Mouse (Mus musculus) thymus, postnatal 4 days (tissue): ENCODE data around the gene Dennd4c.

ENCODE experiments used
- DNase-seq: peaks from one replicate; pipeline ENCODE4 v3.0.0; 2021

Dennd4c gene

GRCm38 (mm10) chr4:86748336-86749291, at the start of gene Dennd4c:
Gene Dennd4c, plus strand, starts transcription at chr4:86748555.
- peak; percentile 99 for DNase-seq

GRCm38 (mm10) chr4:86699161-86699865, 49.0 kb upstream of the Dennd4c start:
- DNase-seq, result no peak

GRCm38 (mm10) chr4:86708801-86709200, 39.6 kb upstream of the Dennd4c start:
- peak; percentile 61 for DNase-seq

- DNase-seq, result no peak
Observed at GRCm38 (mm10) chr4:86710034-86710650, 38.2 kb upstream of the Dennd4c start.

- no peak for DNase-seq
Observed at GRCm38 (mm10) chr4:86710666-86711215, 37.6 kb upstream of the Dennd4c start.

GRCm38 (mm10) chr4:86712751-86713195, 35.6 kb upstream of the Dennd4c start:
- DNase-seq, result peak; percentile 69

- DNase-seq, result peak; percentile 35
Observed at GRCm38 (mm10) chr4:86713518-86713917, 34.8 kb upstream of the Dennd4c start.

- no peak for DNase-seq
Observed at GRCm38 (mm10) chr4:86715341-86715740, 33.0 kb upstream of the Dennd4c start.

- no peak for DNase-seq
Observed at GRCm38 (mm10) chr4:86717176-86717575, 31.2 kb upstream of the Dennd4c start.

- no peak for DNase-seq
Observed at GRCm38 (mm10) chr4:86718878-86719577, 29.3 kb upstream of the Dennd4c start.

- no peak for DNase-seq
Observed at GRCm38 (mm10) chr4:86721856-86722358, 26.4 kb upstream of the Dennd4c start.

- no peak for DNase-seq
Observed at GRCm38 (mm10) chr4:86725175-86725574, 23.2 kb upstream of the Dennd4c start.

GRCm38 (mm10) chr4:86726141-86726540, 22.2 kb upstream of the Dennd4c start:
- DNase-seq, result no peak

GRCm38 (mm10) chr4:86729829-86730228, 18.5 kb upstream of the Dennd4c start:
- no peak for DNase-seq

GRCm38 (mm10) chr4:86734088-86734841, 14.1 kb upstream of the Dennd4c start:
- no peak for DNase-seq

- no peak for DNase-seq
Observed at GRCm38 (mm10) chr4:86739308-86739993, 8.9 kb upstream of the Dennd4c start.

- DNase-seq, result peak; percentile 38
Observed at GRCm38 (mm10) chr4:86749361-86749841, 1.0 kb downstream of the Dennd4c start.

GRCm38 (mm10) chr4:86750346-86750945, 2.1 kb downstream of the Dennd4c start:
- DNase-seq, result peak; percentile 55

GRCm38 (mm10) chr4:86764307-86764706, 16.0 kb downstream of the Dennd4c start:
- no peak for DNase-seq

GRCm38 (mm10) chr4:86777587-86777986, 29.2 kb downstream of the Dennd4c start:
- DNase-seq, result no peak
